Mouse (Mus musculus): ENCODE results near the gene Acvr1b. TPM values are rescaled to one million over a fixed set of nuclear protein-coding genes. Genes with fewer than 3 reads are reported as not detected.

Gene Acvr1b
- polyA plus RNA-seq, 1 experiment from 2014 or later: 7.1 TPM

DNA sequence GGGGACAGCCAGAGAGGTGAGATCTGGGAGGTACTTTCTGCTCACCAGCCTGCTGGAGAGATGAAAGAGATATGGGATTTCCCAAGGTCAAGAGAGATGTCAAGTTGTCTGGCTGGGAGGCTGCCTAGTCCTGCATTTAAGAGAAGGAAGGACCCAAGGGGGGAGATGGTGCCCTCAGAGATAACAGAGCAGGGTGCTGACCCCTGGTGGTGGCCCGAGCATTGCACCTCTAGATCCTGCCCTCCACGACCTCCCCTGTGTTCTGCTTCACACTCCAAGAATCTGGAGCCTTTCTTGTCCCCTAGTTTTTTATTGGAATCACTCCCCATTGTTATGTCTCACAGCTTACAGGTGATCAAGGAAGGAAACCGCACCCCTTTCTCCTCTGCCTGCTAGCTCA, 63.0 kb downstream of the Acvr1b start:
- Histone ChIP-seq H3K4me3 (no peak overlapping the region), H3K36me3 (peaks cover 8% of the 10 kb centered on the region), H3K27ac (no peak overlapping the region), H3K9me3 (no peaks in the 10 kb centered on the region), H3K4me2 (replicated peaks) (no peak overlapping the region), H3K4me1 (peaks cover 59% of the 10 kb centered on the region), H3K27me3 (peaks cover 8% of the 10 kb centered on the region; the same call in 1 of the 2 replicates), H3K9ac (no peak overlapping the region)
- WGBS: 4% methylated on average over 3 of the region's 3 CpGs
- no peak for ATAC-seq (ENCODE audit: low FRiP score, low read depth)

DNA sequence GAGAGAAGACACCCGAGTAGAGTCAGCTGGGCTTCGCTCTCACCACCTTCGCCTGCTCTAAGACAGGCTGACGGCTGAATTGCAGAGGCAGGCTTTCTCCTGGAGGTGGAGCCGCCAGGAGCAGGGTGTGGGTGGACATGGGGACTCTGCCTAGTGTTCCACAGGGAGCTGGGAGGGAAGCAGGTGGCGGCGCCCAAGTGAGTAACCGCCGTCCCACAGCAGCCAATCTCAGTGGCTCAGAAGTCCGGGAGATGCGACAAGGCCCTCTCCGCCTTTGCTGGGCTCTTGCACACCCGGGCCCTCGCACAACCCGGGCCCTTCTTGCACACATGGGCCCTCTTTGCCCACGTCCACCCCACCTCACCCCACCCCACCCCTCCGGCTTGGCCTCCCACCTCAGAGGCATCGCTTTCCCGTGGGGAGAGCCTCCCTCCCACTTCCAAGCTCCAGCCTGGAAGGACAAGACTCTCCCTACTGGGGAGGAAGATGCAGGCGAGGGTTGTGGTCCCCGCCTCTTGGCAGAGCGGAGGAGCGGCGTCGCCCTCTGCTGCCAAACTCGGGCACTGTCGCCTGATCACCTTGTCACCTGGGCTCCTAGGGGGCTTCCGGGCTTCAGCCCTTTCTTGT, 65.1 kb downstream of the Acvr1b start:
- WGBS: 5% methylated on average over 28 of the region's 28 CpGs
- Histone ChIP-seq H3K27me3 (peaks cover 8% of the 10 kb centered on the region; the same call in 1 of the 2 replicates), H3K4me2 (replicated peaks) (peak overlapping the region; percentile 67), H3K4me1 (peaks cover 47% of the 10 kb centered on the region), H3K27ac (no peak overlapping the region), H3K9ac (0 out of 2 replicates have a peak overlapping the region, but pooled peaks have one; percentile 25), H3K9me3 (no peaks in the 10 kb centered on the region), H3K36me3 (no peaks in the 10 kb centered on the region), H3K4me3 (peak overlapping the region; percentile 35)
- 0 out of 2 replicates have a peak, but pooled peaks have one; percentile 31 for ATAC-seq (ENCODE audit: low FRiP score, low read depth)

DNA sequence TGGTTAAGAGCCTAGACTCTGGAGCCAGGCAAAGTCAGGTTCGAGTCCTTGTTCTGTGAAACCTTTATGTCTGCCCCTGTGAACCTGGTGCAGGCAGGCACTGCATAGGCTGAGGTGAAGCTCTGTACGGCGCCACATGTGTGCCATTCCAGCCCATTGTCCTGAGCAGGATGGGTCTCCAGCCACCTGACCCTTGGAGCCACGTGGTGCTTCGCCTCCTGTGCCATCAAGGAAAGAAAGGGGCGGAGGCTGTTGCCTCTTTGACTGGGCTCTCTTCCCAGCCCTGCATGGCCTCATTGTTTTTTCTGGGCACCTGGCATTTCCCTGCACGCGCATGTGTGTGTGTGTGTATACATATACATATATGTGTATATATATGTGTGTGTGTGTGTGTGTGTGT, 66.0 kb downstream of the Acvr1b start:
- WGBS: 73% methylated on average over 8 of the region's 8 CpGs
- Histone ChIP-seq H3K36me3 (no peaks in the 10 kb centered on the region), H3K9me3 (no peaks in the 10 kb centered on the region), H3K4me2 (replicated peaks) (no peak overlapping the region), H3K27ac (no peak overlapping the region), H3K4me3 (no peak overlapping the region), H3K9ac (no peak overlapping the region), H3K27me3 (peaks cover 8% of the 10 kb centered on the region; the same call in 1 of the 2 replicates), H3K4me1 (peaks cover 43% of the 10 kb centered on the region)
- ATAC-seq (ENCODE audit: low FRiP score, low read depth): no peak

DNA sequence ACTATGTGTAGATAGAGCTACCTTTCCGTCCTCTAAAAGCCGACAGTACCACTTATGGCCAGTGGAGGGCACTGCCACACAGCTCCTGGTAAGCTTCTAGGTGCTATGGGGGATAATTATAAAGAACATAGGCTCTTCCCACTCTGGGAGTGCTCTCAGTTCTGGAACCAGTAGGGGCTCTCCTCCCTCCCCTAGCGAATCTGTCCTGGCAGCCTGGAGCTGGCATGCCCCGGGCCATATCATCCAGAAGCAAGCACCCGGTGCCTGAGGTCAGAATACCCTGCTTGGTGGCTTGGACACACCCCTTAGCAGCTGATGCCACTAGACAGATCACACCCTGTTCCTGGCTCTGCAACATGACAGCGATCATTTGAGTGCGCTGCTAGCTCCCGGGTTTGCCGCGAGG, 66.9 kb downstream of the Acvr1b start:
- peaks cover 8% of the 10 kb centered on the region; the same call in 1 of the 2 replicates for H3K27me3 ChIP-seq
- H3K4me2 ChIP-seq (replicated peaks): peak overlapping the region; percentile 56
- no peak overlapping the region for H3K27ac ChIP-seq
- peaks cover 35% of the 10 kb centered on the region for H3K4me1 ChIP-seq
- WGBS: 11% methylated on average over 10 of the region's 10 CpGs
- H3K36me3 ChIP-seq: no peaks in the 10 kb centered on the region
- no peaks in the 10 kb centered on the region for H3K9me3 ChIP-seq
- ATAC-seq (ENCODE audit: low FRiP score, low read depth): peak; percentile 46; the same call in 1 of the 2 replicates
- 0 out of 2 replicates have a peak overlapping the region, but pooled peaks have one; percentile 31 for H3K9ac ChIP-seq
- H3K4me3 ChIP-seq: peak overlapping the region; percentile 16

DNA sequence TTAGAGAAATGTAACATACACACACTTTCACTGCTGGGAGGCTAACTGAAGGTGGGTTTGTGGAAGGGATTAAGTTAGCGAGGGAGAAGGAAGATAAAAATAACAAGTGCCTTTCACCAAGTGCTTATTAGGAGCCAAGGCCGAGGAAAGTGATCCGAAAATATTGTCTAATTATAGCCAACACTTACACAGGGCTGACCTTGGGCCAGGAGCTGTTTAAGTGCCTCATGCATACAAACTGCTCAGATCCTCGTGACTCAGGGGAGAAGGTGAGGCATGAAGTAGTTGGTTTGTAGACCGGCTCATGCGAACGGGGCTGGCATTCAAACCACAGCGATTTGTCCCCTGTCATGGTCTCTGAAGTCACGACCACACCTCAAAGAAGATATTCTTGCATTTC, 67.4 kb downstream of the Acvr1b start:
- Histone ChIP-seq H3K9me3 (no peaks in the 10 kb centered on the region), H3K4me2 (replicated peaks) (peak overlapping the region; percentile 56), H3K36me3 (no peaks in the 10 kb centered on the region), H3K9ac (0 out of 2 replicates have a peak overlapping the region, but pooled peaks have one; percentile 31), H3K27me3 (peaks cover 8% of the 10 kb centered on the region; the same call in 1 of the 2 replicates), H3K27ac (no peak overlapping the region; the same call in 1 of the 2 replicates), H3K4me3 (no peak overlapping the region), H3K4me1 (peaks cover 33% of the 10 kb centered on the region)
- no peak for ATAC-seq (ENCODE audit: low FRiP score, low read depth)
- 53% methylated on average over 9 of the region's 9 CpGs for WGBS

DNA sequence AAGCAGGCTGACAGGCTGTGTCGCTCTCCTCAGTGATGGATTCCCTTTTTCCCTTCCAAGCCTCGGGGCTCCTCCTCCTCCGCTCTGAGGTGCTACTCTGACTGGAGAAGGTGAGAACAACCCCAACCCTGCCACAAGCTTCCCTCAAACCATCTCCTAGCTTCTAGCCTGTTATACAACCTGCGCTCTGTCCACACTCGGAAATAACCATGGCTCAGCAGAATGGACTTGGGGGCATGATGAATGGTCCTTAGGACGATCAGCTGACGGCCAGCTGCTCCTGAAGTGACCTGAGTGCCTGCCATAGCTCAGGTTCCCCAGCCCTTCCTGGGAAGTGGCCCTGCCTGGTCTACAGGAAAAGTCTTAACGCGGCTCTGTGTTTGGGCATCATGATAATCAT, 68.0 kb downstream of the Acvr1b start:
- peaks cover 8% of the 10 kb centered on the region; the same call in 1 of the 2 replicates for H3K27me3 ChIP-seq
- H3K9me3 ChIP-seq: no peaks in the 10 kb centered on the region
- ATAC-seq (ENCODE audit: low FRiP score, low read depth): no peak
- no peak overlapping the region for H3K4me3 ChIP-seq
- peaks cover 32% of the 10 kb centered on the region for H3K4me1 ChIP-seq
- 61% methylated on average over 9 of the region's 9 CpGs for WGBS
- H3K9ac ChIP-seq: no peak overlapping the region
- H3K4me2 ChIP-seq (replicated peaks): no peak overlapping the region
- no peak overlapping the region for H3K27ac ChIP-seq
- H3K36me3 ChIP-seq: no peaks in the 10 kb centered on the region

DNA sequence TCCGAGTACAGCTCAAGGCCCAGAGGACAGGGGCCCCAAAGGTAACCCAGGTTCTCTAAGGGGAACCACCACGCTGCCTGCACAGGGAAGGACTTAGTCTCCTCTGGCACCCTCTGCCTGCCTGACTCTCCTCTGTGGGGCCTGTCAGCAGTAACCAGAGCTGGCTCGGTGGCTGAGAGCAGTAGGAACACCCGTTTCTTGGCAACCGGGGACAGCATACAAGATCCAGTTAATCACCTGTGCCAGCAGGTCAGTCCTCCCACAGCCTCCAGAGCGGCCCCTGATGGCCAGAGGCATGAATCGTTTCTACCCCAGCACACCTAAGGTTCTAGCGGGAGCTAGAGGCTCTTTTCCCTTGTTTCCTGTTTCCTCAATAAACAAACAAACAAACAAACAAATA, 68.8 kb downstream of the Acvr1b start:
- no peak overlapping the region for H3K4me3 ChIP-seq
- peaks cover 8% of the 10 kb centered on the region; the same call in 1 of the 2 replicates for H3K27me3 ChIP-seq
- H3K4me2 ChIP-seq (replicated peaks): no peak overlapping the region
- no peaks in the 10 kb centered on the region for H3K36me3 ChIP-seq
- H3K9ac ChIP-seq: no peak overlapping the region
- whole genome bisulfite sequencing: 18% methylated on average over 8 of the region's 8 CpGs
- ATAC-seq (ENCODE audit: low FRiP score, low read depth): no peak
- no peak overlapping the region for H3K27ac ChIP-seq
- H3K9me3 ChIP-seq: no peaks in the 10 kb centered on the region
- H3K4me1 ChIP-seq: peaks cover 39% of the 10 kb centered on the region

DNA sequence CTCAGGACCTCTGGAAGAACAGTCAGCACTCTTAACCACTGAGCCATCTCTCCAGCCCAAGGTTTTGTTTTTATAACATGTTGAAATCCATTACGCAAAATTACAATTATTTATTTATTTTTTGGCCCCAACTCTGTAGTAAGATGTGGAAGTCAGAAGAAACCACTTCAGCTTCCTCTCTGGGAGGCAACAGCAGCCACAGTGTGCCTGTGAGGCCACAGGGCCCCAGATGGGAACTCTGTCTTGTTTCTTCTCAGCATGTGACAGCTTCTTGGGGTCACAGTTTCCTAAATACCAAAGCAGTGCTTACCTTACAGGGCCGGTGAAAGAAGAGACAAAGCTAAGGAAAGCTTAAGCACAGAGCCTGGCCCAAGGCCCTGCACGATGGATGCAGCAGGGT, 70.1 kb downstream of the Acvr1b start:
- Histone ChIP-seq H3K36me3 (no peaks in the 10 kb centered on the region), H3K4me1 (peaks cover 42% of the 10 kb centered on the region), H3K27ac (no peak overlapping the region), H3K9ac (no peak overlapping the region), H3K4me2 (replicated peaks) (no peak overlapping the region), H3K27me3 (no peaks in the 10 kb centered on the region), H3K4me3 (no peak overlapping the region), H3K9me3 (no peaks in the 10 kb centered on the region)
- 66% methylated on average over 3 of the region's 3 CpGs for WGBS
- ATAC-seq (ENCODE audit: low FRiP score, low read depth): no peak

DNA sequence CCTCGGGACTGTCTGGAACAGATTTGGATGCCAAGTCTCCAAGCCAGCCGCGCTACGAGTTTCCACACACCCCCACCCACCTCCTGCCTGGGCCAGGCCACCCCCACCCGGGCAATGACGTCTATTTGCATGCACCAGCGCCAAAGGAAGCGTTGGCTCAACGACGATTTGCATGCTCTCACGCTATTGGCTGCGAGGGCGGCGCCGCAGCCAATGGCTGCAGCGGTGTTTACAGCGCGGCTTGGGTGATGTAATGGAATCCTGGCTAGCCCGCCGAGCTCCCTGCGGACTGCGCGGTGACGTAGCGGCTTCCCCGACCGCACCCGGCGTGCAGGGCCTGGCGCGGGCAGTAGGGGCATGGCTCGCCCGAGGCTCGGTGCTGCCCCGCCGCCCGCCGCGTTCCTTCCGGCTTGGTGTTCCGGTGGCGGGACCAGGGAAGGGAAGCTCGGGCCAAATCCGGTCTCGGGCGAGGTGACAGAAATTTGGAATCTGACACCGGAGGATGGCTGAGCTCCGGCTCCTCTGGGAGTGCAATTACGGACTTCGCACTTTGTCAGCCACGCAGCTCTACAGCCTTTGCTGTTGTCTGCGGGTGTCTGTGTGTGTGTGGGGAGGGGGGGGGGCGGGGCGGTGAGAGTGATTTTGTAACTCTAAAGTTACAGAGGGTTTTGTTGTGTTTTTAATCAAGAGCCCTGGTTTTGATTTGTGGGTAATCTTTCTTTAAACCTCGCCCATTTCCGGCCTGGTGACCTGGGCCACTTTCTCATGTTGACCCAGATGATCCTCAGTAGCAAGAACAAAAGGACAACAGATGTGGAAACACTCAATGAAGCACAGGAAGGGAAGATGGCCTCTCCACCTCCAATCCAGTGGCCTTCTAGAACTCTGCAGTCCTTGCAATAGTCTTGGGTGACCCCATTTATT, 72.6 kb downstream of the Acvr1b start:
- Histone ChIP-seq H3K27ac (peak overlapping the region; percentile 86), H3K4me1 (peaks cover 32% of the 10 kb centered on the region), H3K9ac (peak overlapping the region; percentile 71), H3K9me3 (no peaks in the 10 kb centered on the region), H3K4me2 (replicated peaks) (peak overlapping the region; percentile 66), H3K4me3 (peak overlapping the region; percentile 47), H3K27me3 (no peaks in the 10 kb centered on the region), H3K36me3 (no peaks in the 10 kb centered on the region)
- ATAC-seq (ENCODE audit: low FRiP score, low read depth): peak; percentile 98
- under 1% methylated on average over 56 of the region's 56 CpGs for WGBS

DNA sequence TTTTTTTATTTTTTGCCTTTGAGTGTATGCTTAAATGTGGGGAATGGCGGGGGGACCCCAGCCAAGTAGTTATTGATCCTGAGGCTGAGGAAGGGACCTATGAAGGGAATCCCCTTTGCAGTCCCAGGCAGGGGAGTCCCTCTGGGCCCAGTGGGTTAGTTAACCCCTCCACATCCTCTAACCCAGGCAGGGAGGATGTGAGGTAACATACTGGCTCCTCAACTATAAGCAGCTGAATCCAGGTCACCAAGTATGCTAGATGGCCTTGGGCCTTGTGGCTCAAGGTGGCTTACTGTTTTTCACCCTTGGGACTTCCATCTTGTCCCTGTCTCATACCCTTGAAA, 73.3 kb downstream of the Acvr1b start:
- peak overlapping the region; percentile 47; the same call in 1 of the 2 replicates for H3K4me3 ChIP-seq
- no peaks in the 10 kb centered on the region for H3K9me3 ChIP-seq
- no peak overlapping the region for H3K9ac ChIP-seq
- no peaks in the 10 kb centered on the region for H3K36me3 ChIP-seq
- peak overlapping the region; percentile 66 for H3K4me2 ChIP-seq (replicated peaks)
- WGBS: 64% methylated on average over 1 of the region's 1 CpGs
- no peaks in the 10 kb centered on the region for H3K27me3 ChIP-seq
- H3K27ac ChIP-seq: peak overlapping the region; percentile 83; the same call in 1 of the 2 replicates
- peaks cover 27% of the 10 kb centered on the region for H3K4me1 ChIP-seq
- no peak for ATAC-seq (ENCODE audit: low FRiP score, low read depth)

DNA sequence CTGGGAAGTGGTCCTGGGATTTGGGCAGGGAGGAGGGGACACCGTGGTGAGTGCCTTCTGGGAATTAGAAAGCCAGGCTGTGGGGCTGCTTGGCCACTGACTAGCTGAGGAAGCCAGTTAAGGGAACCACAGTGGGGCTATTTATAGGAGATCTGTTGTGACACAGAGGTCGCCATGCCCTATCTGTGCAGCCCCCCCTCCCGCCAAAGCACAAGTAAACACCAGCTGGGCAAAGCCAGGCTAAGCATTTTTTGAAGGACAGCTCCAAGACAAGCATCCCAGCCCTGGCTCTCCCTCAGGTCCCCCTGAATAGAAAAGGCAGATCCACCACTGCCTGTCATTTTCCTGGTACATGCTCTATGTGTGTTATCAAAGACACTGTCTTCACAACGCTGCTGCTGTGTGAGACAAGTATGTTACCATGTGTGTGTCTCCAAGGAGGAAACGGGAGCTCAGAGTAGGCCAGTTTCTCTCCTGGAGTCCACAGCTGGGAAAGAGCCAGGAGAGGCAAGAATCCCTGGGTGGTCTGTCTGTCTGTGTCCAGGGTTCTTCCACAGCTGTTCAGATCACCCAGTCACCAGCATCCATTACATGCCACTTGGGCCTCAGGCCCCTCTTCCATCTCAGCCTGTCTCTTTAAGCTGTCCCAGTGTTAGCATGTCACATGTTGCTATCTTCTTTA, 74.3 kb downstream of the Acvr1b start:
- H3K9ac ChIP-seq: no peak overlapping the region
- no peak for ATAC-seq (ENCODE audit: low FRiP score, low read depth)

More for the DNA sequence above, 74.3 kb downstream of the Acvr1b start:
- peaks cover 22% of the 10 kb centered on the region for H3K4me1 ChIP-seq
- H3K4me3 ChIP-seq: no peak overlapping the region
- 52% methylated on average over 5 of the region's 5 CpGs for WGBS
- no peaks in the 10 kb centered on the region for H3K27me3 ChIP-seq
- H3K9me3 ChIP-seq: no peaks in the 10 kb centered on the region
- H3K27ac ChIP-seq: peak overlapping the region; percentile 55
- H3K4me2 ChIP-seq (replicated peaks): no peak overlapping the region
- no peaks in the 10 kb centered on the region for H3K36me3 ChIP-seq

Data from limb, embryonic 13.5 days (tissue).